Mouse (Mus musculus) stomach, postnatal 0 days (tissue): ENCODE data around the gene Ubash3b.

ENCODE experiments used
- CTCF ChIP-seq: IDR thresholded peaks from 2 replicates; pipeline ENCODE4 v1.5.1; 2016; ENCODE audit warnings: antibody characterized with exemption, low read depth, mild to moderate bottlenecking, moderate library complexity
- EP300 ChIP-seq: optimal IDR thresholded peaks from 2 replicates; pipeline ENCODE3; 2016; ENCODE audit warnings: antibody characterized with exemption

DNA sequence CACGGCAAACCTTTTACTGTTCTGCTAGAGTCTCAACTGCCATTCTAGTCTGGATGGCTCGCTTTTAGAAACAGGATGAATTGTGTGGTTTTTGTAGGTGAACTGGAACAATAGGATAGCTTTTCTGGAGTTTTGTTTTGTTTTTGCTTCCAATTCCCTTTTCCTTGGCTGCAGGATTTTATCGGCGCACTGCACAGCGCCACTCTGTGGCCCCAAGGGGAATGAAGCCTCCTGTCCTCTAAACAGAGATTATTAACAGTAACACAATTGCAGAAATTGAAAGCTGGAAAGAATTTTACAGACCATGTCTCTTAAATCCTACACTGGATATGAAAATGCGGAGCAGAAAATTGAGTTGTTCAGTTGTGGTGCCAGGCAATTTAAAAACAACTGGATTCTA, 179.0 kb downstream of the Ubash3b start:
- TF ChIP-seq CTCF (peak; percentile 79), EP300 (no peak)
